Mouse (Mus musculus) skeletal muscle tissue, postnatal 0 days (tissue): ENCODE measurements around the gene Fam107b. TPM values are rescaled to one million over a fixed set of nuclear protein-coding genes. Genes with fewer than 3 reads are reported as not detected.

Experiments used
- polyA plus RNA-seq: library from polyadenylated mRNA; unstranded; fragments of >200 nt; fragmentation: Nextera tagmentation; extraction: Ambion mirVana; gene quantifications from 2 replicates; pipeline ENCODE4 v1.2.1, GENCODE M21; 2015

The Fam107b gene
- 9.0 and 10.6 TPM in 2 replicates for polyA plus RNA-seq

GRCm38 (mm10) chr2:3570186-3570585, at the start of gene Fam107b:
Fam107b (plus strand) TSS chr2:3570488.

Other genes starting within 250 kb of the Fam107b start
- gene Rpp38, start 237.8 kb upstream of the Fam107b start, polyA plus RNA-seq: 11.2 and 11.4 TPM in 2 replicates
- 1.3 and 1.7 TPM in 2 replicates for gene Acbd7, start 234.3 kb upstream of the Fam107b start, polyA plus RNA-seq
- not detected in 2 replicates for gene Olah, start 173.3 kb upstream of the Fam107b start, polyA plus RNA-seq
- gene Meig1, start 147.8 kb upstream of the Fam107b start, polyA plus RNA-seq: 0.39 TPM in 1 of 2 replicates, not detected in the other
- gene Dclre1c, start 146.4 kb upstream of the Fam107b start, polyA plus RNA-seq: 2.7 and 3.2 TPM in 2 replicates
- 1.9 and 2.0 TPM in 2 replicates for gene Suv39h2, start 95.5 kb upstream of the Fam107b start, polyA plus RNA-seq
- gene Gm45902, start 57.7 kb upstream of the Fam107b start, polyA plus RNA-seq: 1.4 and 1.5 TPM in 2 replicates
- gene Hspa14, start 57.7 kb upstream of the Fam107b start, polyA plus RNA-seq: 31.2 and 34.1 TPM in 2 replicates
- gene Cdnf, start 57.5 kb upstream of the Fam107b start, polyA plus RNA-seq: 1.9 and 2.2 TPM in 2 replicates